Mouse (Mus musculus) E14TG2a.4 (cell line): ENCODE measurements at regions not wholly inside any gene's neighbourhood (a gene's known extent, or its start where the extent isn't known, plus 50 kb on each side); places are given as distances from the start of the nearest gene placed in this dataset.

Experiments used
- H3K27me3 ChIP-seq: 2 replicates; pipeline ENCODE4 v1.6.1; 2014; ENCODE audit warnings: low read length, control low read depth; ENCODE audit not compliant: insufficient read depth
- H3K36me3 ChIP-seq: 2 replicates; pipeline ENCODE4 v1.6.1; 2014; ENCODE audit warnings: low read length, control low read depth; ENCODE audit not compliant: insufficient read depth
- H3K4me1 ChIP-seq: replicated peaks from 2 replicates; pipeline ENCODE4 v1.6.1; 2014; ENCODE audit warnings: low read depth, low read length, control low read depth
- H3K4me3 ChIP-seq: replicated peaks from 2 replicates; pipeline ENCODE4 v1.5.1; 2014; ENCODE audit warnings: mild to moderate bottlenecking, low read length
- H3K9me3 ChIP-seq: 2 replicates; pipeline ENCODE4 v1.6.1; 2014; ENCODE audit warnings: low read length, control low read depth
- CTCF ChIP-seq: conservative IDR thresholded peaks from 2 replicates; pipeline ENCODE4 v1.5.1; 2014; ENCODE audit warnings: low read length
- NANOG ChIP-seq: IDR thresholded peaks from 2 replicates; pipeline ENCODE4 v1.6.1; 2014; ENCODE audit warnings: borderline replicate concordance, low read length, mixed read lengths
- POU5F1 ChIP-seq: IDR thresholded peaks from 2 replicates; pipeline ENCODE4 v1.6.1; 2014; ENCODE audit warnings: low read length, borderline replicate concordance

GRCm38 (mm10) chr13:53764613-53765243 lies 290.8 kb downstream of the Drd1 start:
- no peaks in the 10 kb centered on the region for H3K36me3 ChIP-seq
- H3K4me3 ChIP-seq = no peak overlapping the region

GRCm38 (mm10) chr13:53757576-53758237 lies 284.8 kb upstream of the Msx2 start:
- Histone ChIP-seq H3K27me3 (peaks cover 19% of the 10 kb centered on the region), H3K4me3 (no peak overlapping the region), H3K36me3 (no peaks in the 10 kb centered on the region), H3K4me1 (peaks cover 5% of the 10 kb centered on the region; the same call in 1 of the 2 replicates), H3K9me3 (no peaks in the 10 kb centered on the region)
- TF ChIP-seq CTCF = no peak
- TF ChIP-seq POU5F1 = no peak
- TF ChIP-seq NANOG = no peak

More at GRCm38 (mm10) chr13:53764613-53765243, 290.8 kb downstream of the Drd1 start:
- peaks cover under 1% of the 10 kb centered on the region; the same call in 1 of the 2 replicates for H3K27me3 ChIP-seq
- no peak for TF ChIP-seq POU5F1
- peak; percentile 80 for TF ChIP-seq CTCF
- H3K9me3 ChIP-seq = no peaks in the 10 kb centered on the region
- no peaks in the 10 kb centered on the region for H3K4me1 ChIP-seq

- peaks cover 5% of the 10 kb centered on the region; the same call in 1 of the 2 replicates for H3K4me1 ChIP-seq
- no peaks in the 10 kb centered on the region for H3K9me3 ChIP-seq
- TF ChIP-seq POU5F1 (no peak), NANOG (no peak), CTCF (no peak)
- peaks cover 24% of the 10 kb centered on the region for H3K27me3 ChIP-seq
- no peak overlapping the region for H3K4me3 ChIP-seq
- H3K36me3 ChIP-seq = no peaks in the 10 kb centered on the region
Measured at GRCm38 (mm10) chr13:53756970-53757530, 284.2 kb upstream of the Msx2 start.

GRCm38 (mm10) chr13:53755046-53755615 lies 282.3 kb upstream of the Msx2 start:
- Histone ChIP-seq H3K9me3 (peaks cover under 1% of the 10 kb centered on the region; the same call in 1 of the 2 replicates), H3K4me1 (peaks cover 5% of the 10 kb centered on the region; the same call in 1 of the 2 replicates), H3K27me3 (peaks cover 24% of the 10 kb centered on the region), H3K4me3 (no peak overlapping the region), H3K36me3 (no peaks in the 10 kb centered on the region)
- TF ChIP-seq NANOG (no peak), CTCF (no peak), POU5F1 (no peak)

GRCm38 (mm10) chr13:53753049-53753448 lies 280.2 kb upstream of the Msx2 start:
- Histone ChIP-seq H3K27me3 (peaks cover 20% of the 10 kb centered on the region), H3K36me3 (no peaks in the 10 kb centered on the region), H3K4me1 (peaks cover 2% of the 10 kb centered on the region; the same call in 1 of the 2 replicates), H3K9me3 (peaks cover 15% of the 10 kb centered on the region), H3K4me3 (no peak overlapping the region)
- no peak for TF ChIP-seq CTCF
- TF ChIP-seq NANOG = no peak

GRCm38 (mm10) chr13:53740981-53741380 lies 268.1 kb upstream of the Msx2 start:
- Histone ChIP-seq H3K9me3 (no peaks in the 10 kb centered on the region), H3K36me3 (no peaks in the 10 kb centered on the region), H3K27me3 (no peaks in the 10 kb centered on the region), H3K4me1 (no peaks in the 10 kb centered on the region), H3K4me3 (no peak overlapping the region)
- TF ChIP-seq POU5F1 (no peak), CTCF (no peak), NANOG (no peak)

- Histone ChIP-seq H3K9me3 (no peaks in the 10 kb centered on the region), H3K4me1 (no peaks in the 10 kb centered on the region), H3K36me3 (no peaks in the 10 kb centered on the region), H3K27me3 (no peaks in the 10 kb centered on the region), H3K4me3 (no peak overlapping the region)
- TF ChIP-seq CTCF (no peak), POU5F1 (no peak), NANOG (no peak)
Measured at GRCm38 (mm10) chr13:53739127-53739526, 266.3 kb upstream of the Msx2 start.

- H3K9me3 ChIP-seq = no peaks in the 10 kb centered on the region
- H3K4me1 ChIP-seq = no peaks in the 10 kb centered on the region
- H3K36me3 ChIP-seq = no peaks in the 10 kb centered on the region
- no peak overlapping the region for H3K4me3 ChIP-seq
- no peaks in the 10 kb centered on the region for H3K27me3 ChIP-seq
- TF ChIP-seq CTCF (no peak), NANOG (no peak)
Measured at GRCm38 (mm10) chr13:53734944-53735343, 262.1 kb upstream of the Msx2 start.
